Mouse (Mus musculus) neutrophil, adult 83 days (primary cell): Measurements from ENCODE around the gene Klrb1a. TPM values are rescaled to one million over a fixed set of nuclear protein-coding genes. Genes with fewer than 3 reads are reported as not detected.

Source experiments
- total RNA-seq, 2 experiments: library from RNA; stranded (reverse); gene quantifications; one replicate each; pipeline ENCODE4 v1.2.4; 2023

The Klrb1a gene
- total RNA-seq: not detected

DNA sequence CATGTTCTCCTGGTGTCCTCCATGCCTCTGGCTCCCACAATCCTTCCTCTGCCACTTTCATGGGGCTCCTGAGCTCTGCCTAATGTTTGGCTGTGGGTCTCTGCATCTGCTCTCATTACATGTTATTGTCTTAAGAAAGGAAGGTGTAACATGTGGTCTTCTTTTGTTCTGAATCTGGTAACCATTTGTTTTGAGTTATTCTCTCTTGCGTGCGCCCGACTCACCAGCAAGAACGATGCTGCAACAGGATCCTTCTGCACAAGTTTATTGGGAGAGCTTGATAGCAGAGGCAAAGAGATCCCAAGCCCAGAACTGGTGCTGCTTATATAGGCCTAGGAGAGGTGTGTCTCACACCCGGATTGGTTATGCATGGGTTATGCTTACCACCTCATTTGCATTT lies at the start of gene Klrb1a:
Gene Klrb1a, minus strand, starts transcription at position 101 of the 400 bp plus-strand sequence.

DNA sequence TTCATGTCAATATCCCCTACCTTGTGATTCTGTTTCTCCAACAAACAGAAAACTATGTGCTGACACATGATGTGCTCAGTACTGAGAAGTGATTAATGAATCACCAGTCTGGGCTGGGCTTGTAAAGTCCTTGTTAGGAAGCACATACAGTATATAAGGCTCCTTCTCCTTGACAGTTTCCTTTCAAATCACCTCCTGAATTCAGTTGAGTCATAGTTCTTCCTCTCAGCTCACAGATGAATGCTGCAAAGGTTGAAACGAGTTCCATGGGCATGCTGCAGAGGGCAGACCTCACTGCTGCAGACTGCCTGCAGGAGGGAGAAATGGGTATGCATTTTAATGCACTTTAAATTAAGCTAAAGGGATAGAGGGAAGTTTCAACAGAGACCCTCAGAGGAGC lies 38.9 kb upstream of the Klrb1a start, which contains the start of gene Clec2h:
Gene Clec2h, plus strand, starts transcription at position 180 of the 400 bp plus-strand sequence.

DNA sequence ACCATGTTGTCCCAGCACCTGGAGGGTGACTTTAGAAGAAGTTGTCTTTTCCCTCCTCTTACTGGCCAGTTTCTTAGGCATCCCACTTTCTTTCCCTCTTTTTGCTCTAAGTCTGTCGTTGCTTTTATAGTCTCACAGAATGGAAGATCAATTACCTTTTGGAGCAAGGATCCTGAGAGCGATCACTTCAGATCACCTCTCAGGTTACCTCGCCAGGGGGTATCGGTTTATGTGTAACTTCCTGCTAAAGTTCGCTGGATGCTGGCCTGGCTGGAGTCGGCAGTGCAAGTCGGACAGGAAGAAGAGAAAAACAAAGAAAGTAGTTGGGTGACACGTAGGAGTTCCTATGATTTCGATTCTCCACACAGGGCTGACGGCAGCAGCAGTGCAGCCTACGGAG lies 41.8 kb downstream of the Klrb1a start, which contains the start of gene A2ml1:
Gene A2ml1, minus strand, starts transcription at position 101 of the 400 bp plus-strand sequence.

Other genes starting within 250 kb of the Klrb1a start
- gene Tex52, start 248.1 kb downstream of the Klrb1a start, total RNA-seq: under 1 TPM in 1 of 2 experiments, not detected in 1; 0.29 TPM
- gene Gm44596, start 248.0 kb downstream of the Klrb1a start, total RNA-seq: not detected
- gene Nrip2, start 224.2 kb downstream of the Klrb1a start, total RNA-seq: not detected
- 10 to 100 TPM; 11.0 to 14.1 TPM for gene Itfg2, start 198.6 kb downstream of the Klrb1a start, total RNA-seq
- 10 to 100 TPM; 44.7 to 53.1 TPM for gene Fkbp4, start 184.9 kb downstream of the Klrb1a start, total RNA-seq
- not detected for gene Pzp, start 96.8 kb downstream of the Klrb1a start, total RNA-seq
- not detected for gene A2ml1, start 41.9 kb downstream of the Klrb1a start, total RNA-seq
- not detected for gene Clec2h, start 38.9 kb upstream of the Klrb1a start, total RNA-seq
- not detected for gene Klrb1, start 99.5 kb upstream of the Klrb1a start, total RNA-seq
- under 1 TPM in 1 of 2 experiments, not detected in 1; 0.20 TPM for gene Klrb1c, start 165.7 kb upstream of the Klrb1a start, total RNA-seq
- not detected for gene Gm44511, start 202.8 kb upstream of the Klrb1a start, total RNA-seq
- gene Klrb1b, start 202.8 kb upstream of the Klrb1a start, total RNA-seq: not detected